Mouse (Mus musculus): ENCODE measurements around the gene Dcbld1. TPM values are rescaled to one million over a fixed set of nuclear protein-coding genes. Genes with fewer than 3 reads are reported as not detected.
"Not testable (repeated sequence)": the region's sequence is repeated elsewhere in the genome, so short reads cannot be mapped to it uniquely, and the experiment has no call there.

The Dcbld1 gene
- total RNA-seq, 2 experiments from 2014 or later = not detected

- no peak for ATAC-seq (replicated peaks; ENCODE audit: low FRiP score, poor library complexity, severe bottlenecking)
These were observed 24.9 kb downstream of the Dcbld1 start for GRCm38 (mm10) chr10:52258180-52258948.

- no peak for ATAC-seq (replicated peaks; ENCODE audit: low FRiP score, poor library complexity, severe bottlenecking)
These were observed 26.8 kb downstream of the Dcbld1 start for GRCm38 (mm10) chr10:52260209-52260608.

DNA sequence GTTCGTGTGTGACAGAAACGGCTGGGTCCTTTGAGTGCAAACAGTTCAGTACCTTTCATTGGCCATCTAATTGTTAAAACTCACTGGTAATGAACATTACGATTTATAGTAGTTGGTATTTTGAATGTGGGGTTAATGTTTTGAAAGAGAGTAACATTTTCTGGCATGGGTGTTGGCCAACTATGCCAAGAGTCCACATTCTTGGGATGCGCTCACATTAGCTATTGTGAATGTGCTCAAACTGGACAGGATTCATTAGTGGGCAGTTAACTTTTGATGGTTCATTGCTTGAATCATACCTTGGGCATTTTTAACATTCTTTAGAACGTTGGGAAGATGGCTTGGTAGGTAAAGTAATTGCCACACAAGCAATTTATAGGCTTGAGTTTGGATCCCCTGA is 30.7 kb downstream of the Dcbld1 start:
- no peak for ATAC-seq (replicated peaks; ENCODE audit: low FRiP score, poor library complexity, severe bottlenecking)

DNA sequence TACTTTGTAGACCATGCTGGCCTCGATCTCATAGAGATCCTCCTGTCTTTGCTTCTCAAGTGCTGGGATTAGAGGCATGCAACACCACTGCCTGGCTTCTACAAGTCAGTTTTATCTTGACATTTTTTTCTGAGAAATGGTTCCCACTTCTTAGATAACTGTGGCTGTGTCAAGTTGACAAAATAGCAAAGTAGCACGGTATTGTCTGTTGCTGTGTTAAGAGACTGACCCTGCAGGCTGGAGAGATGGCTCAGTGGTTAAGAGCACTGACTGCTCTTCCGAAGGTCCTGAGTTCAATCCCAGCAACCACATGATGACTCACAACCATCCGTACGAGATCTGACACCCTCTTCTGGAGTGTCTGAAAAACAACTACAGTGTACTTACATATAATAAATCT is 35.5 kb downstream of the Dcbld1 start:
- no peak for ATAC-seq (replicated peaks; ENCODE audit: low FRiP score, poor library complexity, severe bottlenecking)

- no peak for ATAC-seq (replicated peaks; ENCODE audit: low FRiP score, poor library complexity, severe bottlenecking)
These were observed 38.0 kb downstream of the Dcbld1 start for GRCm38 (mm10) chr10:52271385-52271784.

- ATAC-seq (replicated peaks; ENCODE audit: low FRiP score, poor library complexity, severe bottlenecking) = no peak
These were observed 39.6 kb downstream of the Dcbld1 start for GRCm38 (mm10) chr10:52273012-52273411.

- ATAC-seq (replicated peaks; ENCODE audit: low FRiP score, poor library complexity, severe bottlenecking) = no peak
These were observed 40.8 kb downstream of the Dcbld1 start for GRCm38 (mm10) chr10:52274001-52274909.

DNA sequence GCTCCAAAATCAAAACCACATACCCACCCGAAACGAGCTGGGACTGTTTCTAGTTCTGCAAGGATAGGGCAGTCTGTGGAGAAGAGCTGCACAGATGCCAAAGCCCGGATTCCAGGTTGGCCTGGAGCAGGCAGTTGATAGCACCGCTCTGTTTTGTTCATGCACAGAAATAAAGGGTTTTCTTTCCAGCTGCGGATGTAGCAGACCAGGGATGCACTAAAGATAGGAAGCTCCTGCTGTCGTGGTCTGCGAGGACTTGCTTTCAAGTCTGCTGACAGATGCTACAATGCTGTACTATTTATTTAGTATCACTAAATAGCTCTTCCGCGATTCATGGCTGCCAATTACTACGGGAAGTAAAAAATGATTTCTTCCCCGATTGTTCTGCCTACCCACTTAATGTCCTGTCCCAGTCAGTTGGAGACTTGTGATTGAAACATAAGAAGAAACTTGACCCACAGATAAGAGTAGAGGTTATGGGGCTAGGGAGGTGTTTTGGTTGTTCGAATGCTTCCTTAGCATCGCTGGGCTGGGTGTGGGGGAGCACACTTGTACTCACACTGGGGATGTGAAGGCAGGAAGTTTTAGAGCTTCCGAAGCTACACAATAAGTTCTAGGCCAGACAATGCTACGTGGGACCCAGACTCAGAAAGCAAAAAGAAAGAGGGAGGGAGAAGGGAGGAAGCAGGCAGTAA is 41.6 kb downstream of the Dcbld1 start:
- no peak for ATAC-seq (replicated peaks; ENCODE audit: low FRiP score, poor library complexity, severe bottlenecking)

- ATAC-seq (replicated peaks; ENCODE audit: low FRiP score, poor library complexity, severe bottlenecking) = no peak
These were observed 43.2 kb downstream of the Dcbld1 start for GRCm38 (mm10) chr10:52276579-52276978.

GRCm38 (mm10) chr10:52277564-52277963 is 44.1 kb downstream of the Dcbld1 start:
- ATAC-seq (replicated peaks; ENCODE audit: low FRiP score, poor library complexity, severe bottlenecking) = not testable (repeated sequence)

DNA sequence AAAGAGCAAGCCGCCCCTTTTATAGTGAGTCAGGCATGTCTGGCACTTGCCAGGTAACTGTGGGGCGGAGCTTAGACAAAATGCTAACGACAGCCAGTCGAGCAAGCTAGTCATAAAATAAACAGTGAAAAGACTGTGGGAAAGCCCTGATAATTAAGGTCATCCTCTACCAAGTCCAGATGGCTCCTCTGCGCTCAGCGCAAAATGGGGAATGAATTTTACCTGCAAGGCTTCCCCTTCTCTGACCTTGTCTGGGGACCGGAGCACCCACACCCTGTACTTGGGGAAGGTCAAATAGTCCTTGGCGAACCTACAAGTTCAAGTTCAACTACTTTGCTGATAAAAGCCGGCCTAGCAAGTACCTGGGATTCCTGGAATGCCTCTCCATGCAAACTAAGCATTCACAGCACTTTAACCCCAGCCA is 44.6 kb downstream of the Dcbld1 start:
- no peak for ATAC-seq (replicated peaks; ENCODE audit: low FRiP score, poor library complexity, severe bottlenecking)

- ATAC-seq (replicated peaks; ENCODE audit: low FRiP score, poor library complexity, severe bottlenecking) = no peak
These were observed 45.4 kb downstream of the Dcbld1 start for GRCm38 (mm10) chr10:52278866-52279265.

GRCm38 (mm10) chr10:52279876-52280275 is 46.5 kb downstream of the Dcbld1 start:
- no peak for ATAC-seq (replicated peaks; ENCODE audit: low FRiP score, poor library complexity, severe bottlenecking)

GRCm38 (mm10) chr10:52280623-52281022 is 47.2 kb downstream of the Dcbld1 start:
- no peak for ATAC-seq (replicated peaks; ENCODE audit: low FRiP score, poor library complexity, severe bottlenecking)

DNA sequence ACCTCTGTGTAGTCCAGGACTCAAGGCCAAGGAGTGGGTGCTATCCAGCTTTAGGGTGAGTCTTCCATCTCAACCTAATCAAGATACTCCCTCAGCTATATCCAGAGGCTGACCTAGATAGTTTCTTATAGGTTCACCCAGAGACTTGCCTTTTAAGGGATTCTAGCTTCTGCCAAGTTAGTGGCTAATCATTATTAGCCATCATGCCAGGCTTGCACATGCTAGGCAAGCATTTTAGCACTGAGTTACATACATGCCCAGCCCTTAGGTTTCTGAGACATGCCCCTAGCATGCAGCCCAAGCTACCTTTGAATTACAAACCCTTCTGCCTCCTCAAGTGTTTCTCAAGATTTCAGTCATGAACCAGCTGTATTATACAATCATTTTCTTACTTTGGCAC is 47.9 kb downstream of the Dcbld1 start:
- no peak for ATAC-seq (replicated peaks; ENCODE audit: low FRiP score, poor library complexity, severe bottlenecking)

DNA sequence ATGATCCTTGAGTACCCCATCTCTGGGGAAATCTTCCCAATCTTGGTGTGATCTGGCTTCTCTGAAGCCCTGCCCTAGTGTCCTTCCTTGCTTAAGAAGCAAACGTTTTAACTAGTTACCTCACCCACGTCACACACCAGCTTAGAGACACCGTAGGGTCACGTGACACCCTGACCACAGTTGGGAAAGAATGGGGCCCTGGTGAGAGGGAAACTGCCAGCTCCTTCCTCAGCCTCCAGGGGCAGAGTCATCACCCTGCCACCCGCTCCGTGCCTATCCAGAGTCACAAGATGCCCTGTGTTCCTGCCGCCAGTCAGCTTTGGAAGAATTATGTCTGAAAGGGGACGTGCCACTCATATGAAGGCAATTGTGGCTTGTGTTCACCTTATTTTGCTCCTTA is 51.2 kb downstream of the Dcbld1 start:
- ATAC-seq (replicated peaks; ENCODE audit: low FRiP score, poor library complexity, severe bottlenecking) = no peak

GRCm38 (mm10) chr10:52287852-52288533 is 54.6 kb downstream of the Dcbld1 start:
- ATAC-seq (replicated peaks; ENCODE audit: low FRiP score, poor library complexity, severe bottlenecking) = no peak

- no peak for ATAC-seq (replicated peaks; ENCODE audit: low FRiP score, poor library complexity, severe bottlenecking)
These were observed 55.8 kb downstream of the Dcbld1 start for GRCm38 (mm10) chr10:52289261-52289660.

DNA sequence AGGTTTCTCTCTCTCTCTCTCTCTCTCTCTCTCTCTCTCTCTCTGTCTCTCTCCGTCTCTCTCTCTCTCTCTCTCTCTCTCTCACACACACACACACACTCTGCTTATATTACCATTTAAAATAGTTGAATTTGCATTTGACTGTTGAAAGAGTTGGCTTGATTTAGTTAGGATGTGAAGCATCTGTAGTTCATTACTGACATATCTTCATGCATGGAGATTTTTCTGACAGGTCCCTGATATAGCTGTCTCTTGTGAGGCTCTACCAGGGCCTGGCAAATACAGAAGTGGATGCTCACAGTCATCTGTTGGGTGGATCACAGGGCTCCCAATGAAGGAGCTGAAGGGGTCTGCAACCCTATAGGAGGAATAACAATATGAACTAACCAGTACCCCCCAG is 59.0 kb downstream of the Dcbld1 start:
- ATAC-seq (replicated peaks; ENCODE audit: low FRiP score, poor library complexity, severe bottlenecking) = not testable (repeated sequence)
